Mouse (Mus musculus): ENCODE measurements around the gene Gpr157.

DNA sequence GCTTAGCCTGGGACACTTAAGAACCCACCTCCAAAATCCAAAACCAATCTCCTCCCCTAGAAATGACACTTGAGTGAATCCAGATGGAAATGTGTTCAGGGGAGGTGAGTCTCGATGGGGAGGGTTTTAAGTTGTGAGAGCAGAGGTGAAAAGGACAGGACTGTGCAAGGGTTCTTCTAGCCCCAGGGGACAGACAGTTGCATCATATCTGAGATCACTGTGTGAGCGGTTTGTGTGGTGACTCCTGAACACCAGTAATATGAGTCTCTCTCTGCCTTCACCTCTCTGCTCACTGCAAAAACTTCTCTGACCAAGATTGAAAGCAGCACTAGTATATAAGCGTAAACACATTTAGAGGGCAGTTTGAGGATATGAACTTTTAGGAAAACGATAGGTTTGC is 59.1 kb downstream of the Gpr157 start:
- TF ChIP-seq CTCF (IDR thresholded peaks at IDR 0.05) (no peak), EP300 (IDR thresholded peaks at IDR 0.05) (no peak)

Measured in lung, postnatal 0 days (tissue).